Mouse (Mus musculus) brown adipose tissue, adult 24 weeks (tissue): ENCODE data around the gene Gpa33. TPM values are rescaled to one million over a fixed set of nuclear protein-coding genes. Genes with fewer than 3 reads are reported as not detected.

Experiments used
- H3K27ac ChIP-seq: fragments of 200-500 bp; replicated peaks from 2 replicates; pipeline ENCODE4 v1.5.1; 2012; ENCODE audit warnings: low read depth, mild to moderate bottlenecking, low read length
- H3K4me1 ChIP-seq: fragments of 200-500 bp; 2 replicates; pipeline ENCODE4 v1.6.1; 2012; ENCODE audit warnings: low read length, mixed read lengths; ENCODE audit not compliant: control insufficient read depth, insufficient read depth, insufficient read length
- H3K4me3 ChIP-seq: fragments of 200-500 bp; 2 replicates; pipeline ENCODE4 v1.5.1; 2012; ENCODE audit warnings: low read depth, mild to moderate bottlenecking, low read length, moderate library complexity; ENCODE audit not compliant: insufficient read depth
- polyA plus RNA-seq: library from polyadenylated mRNA; stranded (reverse); fragments of >200 nt; gene quantifications from 2 replicates; pipeline ENCODE4 v1.2.4, GENCODE M21; 2012; ENCODE audit not compliant: missing spikeins, insufficient read depth, insufficient read length

Gene Gpa33
- polyA plus RNA-seq, result not detected in 2 replicates

- H3K27ac ChIP-seq, result no peak within 1 kb of the TSS
- 0 out of 2 replicates have a peak, but pooled peaks cover 4% of the 10 kb centered on the region for H3K4me1 ChIP-seq
- no peak within 1 kb of the TSS for H3K4me3 ChIP-seq
Measured at GRCm38 (mm10) chr1:166130224-166130860, at the start of gene Gpa33. Gpa33 (plus strand) TSS chr1:166130238.

- no peak overlapping the region for H3K27ac ChIP-seq
- H3K4me3 ChIP-seq, result no peak overlapping the region
Measured at GRCm38 (mm10) chr1:166088446-166089170, 41.4 kb upstream of the Gpa33 start.

GRCm38 (mm10) chr1:166089337-166089736, 40.7 kb upstream of the Gpa33 start:
- Histone ChIP-seq H3K4me1 (no peaks in the 10 kb centered on the region), H3K4me3 (no peak overlapping the region), H3K27ac (no peak overlapping the region)

More at GRCm38 (mm10) chr1:166088446-166089170, 41.4 kb upstream of the Gpa33 start:
- no peaks in the 10 kb centered on the region for H3K4me1 ChIP-seq

- Histone ChIP-seq H3K4me1 (no peaks in the 10 kb centered on the region), H3K4me3 (no peak overlapping the region), H3K27ac (no peak overlapping the region)
Measured at GRCm38 (mm10) chr1:166089739-166090138, 40.3 kb upstream of the Gpa33 start.

GRCm38 (mm10) chr1:166090306-166090705, 39.7 kb upstream of the Gpa33 start:
- Histone ChIP-seq H3K4me3 (no peak overlapping the region), H3K27ac (no peak overlapping the region), H3K4me1 (no peaks in the 10 kb centered on the region)

GRCm38 (mm10) chr1:166094462-166094861, 35.6 kb upstream of the Gpa33 start:
- Histone ChIP-seq H3K4me1 (no peaks in the 10 kb centered on the region), H3K27ac (no peak overlapping the region)

GRCm38 (mm10) chr1:166098120-166098519, 31.9 kb upstream of the Gpa33 start:
- Histone ChIP-seq H3K4me1 (no peaks in the 10 kb centered on the region), H3K4me3 (no peak overlapping the region), H3K27ac (no peak overlapping the region)

More at GRCm38 (mm10) chr1:166094462-166094861, 35.6 kb upstream of the Gpa33 start:
- H3K4me3 ChIP-seq, result no peak overlapping the region

- H3K27ac ChIP-seq, result no peak overlapping the region
- no peak overlapping the region for H3K4me3 ChIP-seq
Measured at GRCm38 (mm10) chr1:166102920-166103608, 27.0 kb upstream of the Gpa33 start.

GRCm38 (mm10) chr1:166104858-166105257, 25.2 kb upstream of the Gpa33 start:
- no peak overlapping the region for H3K4me3 ChIP-seq
- H3K4me1 ChIP-seq, result no peaks in the 10 kb centered on the region
- no peak overlapping the region for H3K27ac ChIP-seq

More at GRCm38 (mm10) chr1:166102920-166103608, 27.0 kb upstream of the Gpa33 start:
- H3K4me1 ChIP-seq, result no peaks in the 10 kb centered on the region

- no peak overlapping the region for H3K27ac ChIP-seq
- H3K4me3 ChIP-seq, result no peak overlapping the region
- no peaks in the 10 kb centered on the region for H3K4me1 ChIP-seq
Measured at GRCm38 (mm10) chr1:166105464-166105863, 24.6 kb upstream of the Gpa33 start.

GRCm38 (mm10) chr1:166114986-166115385, 15.1 kb upstream of the Gpa33 start:
- Histone ChIP-seq H3K4me1 (no peaks in the 10 kb centered on the region), H3K27ac (no peak overlapping the region), H3K4me3 (no peak overlapping the region)

- H3K4me3 ChIP-seq, result no peak overlapping the region
- H3K4me1 ChIP-seq, result no peaks in the 10 kb centered on the region
- no peak overlapping the region for H3K27ac ChIP-seq
Measured at GRCm38 (mm10) chr1:166115719-166116118, 14.3 kb upstream of the Gpa33 start.

GRCm38 (mm10) chr1:166117866-166118639, 12.0 kb upstream of the Gpa33 start:
- H3K4me1 ChIP-seq, result no peaks in the 10 kb centered on the region
- no peak overlapping the region for H3K27ac ChIP-seq
- H3K4me3 ChIP-seq, result no peak overlapping the region

- Histone ChIP-seq H3K27ac (no peak overlapping the region), H3K4me1 (0 out of 2 replicates have a peak, but pooled peaks cover 4% of the 10 kb centered on the region), H3K4me3 (no peak overlapping the region)
Measured at GRCm38 (mm10) chr1:166122114-166122513, 7.9 kb upstream of the Gpa33 start.

- Histone ChIP-seq H3K27ac (no peak overlapping the region), H3K4me1 (0 out of 2 replicates have a peak, but pooled peaks cover 4% of the 10 kb centered on the region), H3K4me3 (no peak overlapping the region)
Measured at GRCm38 (mm10) chr1:166123045-166123444, 7.0 kb upstream of the Gpa33 start.
